Mouse (Mus musculus) liver, postnatal 0 days (tissue): Measurements from ENCODE around the gene Tmem131l.

Source experiments
- CTCF ChIP-seq: sonication (generic); IDR thresholded peaks from 2 replicates; pipeline ENCODE4 v1.5.1; 2016; ENCODE audit warnings: antibody characterized with exemption, low read depth
- EP300 ChIP-seq: IDR thresholded peaks from 2 replicates; pipeline ENCODE4 v1.6.1; 2016; ENCODE audit warnings: antibody characterized with exemption, low read depth, mild to moderate bottlenecking

DNA sequence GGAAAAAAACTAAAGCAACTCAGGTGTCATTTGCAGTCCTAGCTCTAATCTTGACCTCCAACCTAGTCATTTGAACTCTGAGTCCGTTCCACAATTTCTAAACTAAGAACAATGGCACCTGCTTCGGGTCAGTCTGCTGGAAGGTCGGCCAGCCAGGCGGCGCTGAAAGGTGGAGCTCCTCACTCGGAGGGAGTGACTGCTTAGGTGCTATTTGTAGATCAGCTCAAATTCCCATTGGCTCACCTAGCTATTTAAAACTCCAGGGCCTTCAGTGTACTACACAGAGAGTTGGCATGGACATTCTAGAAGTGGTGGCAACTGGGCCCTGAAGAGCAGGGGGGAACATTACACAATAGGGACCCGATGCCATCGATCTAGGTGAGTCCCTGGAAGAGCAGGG, 86.1 kb downstream of the Tmem131l start:
- TF ChIP-seq CTCF (no peak), EP300 (no peak)
